Mouse (Mus musculus) limb, embryonic 11.5 days (tissue): ENCODE data around the gene Lrrc4c. TPM values are rescaled to one million over a fixed set of nuclear protein-coding genes. Genes with fewer than 3 reads are reported as not detected.

Source experiments
- ATAC-seq: fragments of 200-750 bp; cut with Nextera tagmentation; 2 replicates; pipeline ENCODE4 v1.8.0; 2017; ENCODE audit warnings: low read depth; ENCODE audit not compliant: insufficient number of reproducible peaks, low FRiP score, low TSS enrichment
- DNase-seq: peaks from one replicate; pipeline ENCODE4 v3.0.0-alpha.2; 2015; ENCODE audit warnings: low spot score
- H3K27ac ChIP-seq: fragments of 300-500 bp; sonication (generic); replicated peaks from 2 replicates; pipeline ENCODE4 v1.5.1; 2014; ENCODE audit warnings: low read depth, mild to moderate bottlenecking, low read length
- H3K27me3 ChIP-seq: fragments of 300-500 bp; sonication (generic); 2 replicates; pipeline ENCODE4 v1.6.1; 2014; ENCODE audit warnings: mild to moderate bottlenecking, low read length, mixed read lengths; ENCODE audit not compliant: control insufficient read depth, insufficient read depth
- H3K36me3 ChIP-seq: fragments of 300-500 bp; sonication (generic); 2 replicates; pipeline ENCODE4 v1.6.1; 2014; ENCODE audit warnings: mild to moderate bottlenecking, low read length, moderate library complexity, mixed read lengths; ENCODE audit not compliant: control insufficient read depth, insufficient read depth
- H3K4me1 ChIP-seq: fragments of 300-500 bp; sonication (generic); 2 replicates; pipeline ENCODE4 v1.6.1; 2014; ENCODE audit warnings: low read length, mixed read lengths; ENCODE audit not compliant: control insufficient read depth, insufficient read depth
- H3K4me2 ChIP-seq: fragments of 300-500 bp; sonication (generic); 2 replicates; pipeline ENCODE4 v1.6.1; 2014; ENCODE audit warnings: low read depth, mild to moderate bottlenecking, moderate library complexity; ENCODE audit not compliant: severe bottlenecking
- H3K4me3 ChIP-seq: fragments of 300-500 bp; sonication (generic); 2 replicates; pipeline ENCODE4 v1.5.1; 2014; ENCODE audit warnings: low read depth, low read length
- H3K9ac ChIP-seq: fragments of 300-500 bp; sonication (generic); 2 replicates; pipeline ENCODE4 v1.6.1; 2014; ENCODE audit warnings: mild to moderate bottlenecking, low read length
- H3K9me3 ChIP-seq: fragments of 300-500 bp; sonication (generic); 2 replicates; pipeline ENCODE4 v1.6.1; 2016; ENCODE audit warnings: low read length; ENCODE audit not compliant: control insufficient read depth
- WGBS: fragments of 180-500 bp; shearing (Covaris S2); extraction: QIAGEN DNeasy Blood & Tissue Kit; methylation state at CpG from one replicate; pipeline ENCODE4 v1.1.7; 2014; 5-methylcytosine and 5-hydroxymethylcytosine counted together
- polyA plus RNA-seq: library from polyadenylated mRNA; unstranded; fragments of >200 nt; fragmentation: Nextera tagmentation; extraction: Ambion mirVana; gene quantifications from 2 replicates; pipeline ENCODE4 v1.2.1, GENCODE M21; 2014

Lrrc4c gene
- polyA plus RNA-seq, 1 experiment from 2014 or later = 0.13 TPM

- Histone ChIP-seq H3K9me3 (no peaks in the 10 kb centered on the region), H3K36me3 (no peaks in the 10 kb centered on the region), H3K4me2 (no peak overlapping the region), H3K4me1 (no peaks in the 10 kb centered on the region), H3K27me3 (no peaks in the 10 kb centered on the region), H3K4me3 (no peak overlapping the region), H3K9ac (no peak overlapping the region), H3K27ac (no peak overlapping the region)
- 88% methylated on average over 3 of the region's 3 CpGs for WGBS
- DNase-seq (no peak), ATAC-seq (no peak)
These were observed 976.2 kb downstream of the Lrrc4c start for GRCm38 (mm10) chr2:97294216-97294615.

- no peak for ATAC-seq
- H3K4me1 ChIP-seq = no peaks in the 10 kb centered on the region
- no peak overlapping the region for H3K4me2 ChIP-seq
- no peak for DNase-seq
- no peaks in the 10 kb centered on the region for H3K36me3 ChIP-seq
- WGBS = 82% methylated on average over 2 of the region's 2 CpGs
- H3K27me3 ChIP-seq = no peaks in the 10 kb centered on the region
- no peak overlapping the region for H3K4me3 ChIP-seq
- no peak overlapping the region for H3K9ac ChIP-seq
- H3K27ac ChIP-seq = no peak overlapping the region
- H3K9me3 ChIP-seq = no peaks in the 10 kb centered on the region
These were observed 981.7 kb downstream of the Lrrc4c start for GRCm38 (mm10) chr2:97299704-97300103.

- H3K36me3 ChIP-seq = no peaks in the 10 kb centered on the region
- H3K27ac ChIP-seq = no peak overlapping the region
- no peak overlapping the region for H3K4me3 ChIP-seq
- no peak overlapping the region for H3K9ac ChIP-seq
- DNase-seq (no peak), ATAC-seq (no peak)
- WGBS = 83% methylated on average over 1 of the region's 1 CpGs
- H3K9me3 ChIP-seq = no peaks in the 10 kb centered on the region
- no peaks in the 10 kb centered on the region for H3K27me3 ChIP-seq
- no peak overlapping the region for H3K4me2 ChIP-seq
- H3K4me1 ChIP-seq = no peaks in the 10 kb centered on the region
These were observed 1000.0 kb downstream of the Lrrc4c start for GRCm38 (mm10) chr2:97318008-97318407.

- Histone ChIP-seq H3K27me3 (no peaks in the 10 kb centered on the region), H3K4me1 (no peaks in the 10 kb centered on the region), H3K4me3 (no peak overlapping the region), H3K27ac (no peak overlapping the region), H3K9ac (no peak overlapping the region), H3K4me2 (no peak overlapping the region), H3K9me3 (no peaks in the 10 kb centered on the region), H3K36me3 (no peaks in the 10 kb centered on the region)
- DNase-seq = no peak
- no peak for ATAC-seq
- 85% methylated on average over 1 of the region's 1 CpGs for WGBS
These were observed 1000.6 kb downstream of the Lrrc4c start for GRCm38 (mm10) chr2:97318536-97318935.

- Histone ChIP-seq H3K4me3 (no peak overlapping the region), H3K27me3 (no peaks in the 10 kb centered on the region), H3K9me3 (no peaks in the 10 kb centered on the region), H3K4me2 (no peak overlapping the region), H3K36me3 (no peaks in the 10 kb centered on the region), H3K9ac (no peak overlapping the region), H3K4me1 (no peaks in the 10 kb centered on the region), H3K27ac (no peak overlapping the region)
- no peak for DNase-seq
- 0 out of 2 replicates have a peak, but pooled peaks have one; percentile 13 for ATAC-seq
- 58% methylated on average over 1 of the region's 1 CpGs for WGBS
These were observed 1014.2 kb downstream of the Lrrc4c start for GRCm38 (mm10) chr2:97332084-97332682.

- ATAC-seq (no peak), DNase-seq (no peak)
- Histone ChIP-seq H3K4me2 (no peak overlapping the region), H3K9me3 (no peaks in the 10 kb centered on the region), H3K36me3 (no peaks in the 10 kb centered on the region), H3K9ac (no peak overlapping the region), H3K27ac (no peak overlapping the region), H3K4me1 (no peaks in the 10 kb centered on the region), H3K27me3 (no peaks in the 10 kb centered on the region), H3K4me3 (no peak overlapping the region)
- 80% methylated on average over 4 of the region's 4 CpGs for WGBS
These were observed 1021.7 kb downstream of the Lrrc4c start for GRCm38 (mm10) chr2:97339627-97340026.

GRCm38 (mm10) chr2:97361235-97361634 lies 1043.3 kb downstream of the Lrrc4c start:
- no peak overlapping the region for H3K27ac ChIP-seq
- H3K9me3 ChIP-seq = no peaks in the 10 kb centered on the region
- H3K36me3 ChIP-seq = no peaks in the 10 kb centered on the region
- 90% methylated on average over 2 of the region's 2 CpGs for WGBS
- no peaks in the 10 kb centered on the region for H3K27me3 ChIP-seq
- ATAC-seq (no peak), DNase-seq (no peak)
- H3K9ac ChIP-seq = no peak overlapping the region
- H3K4me1 ChIP-seq = no peaks in the 10 kb centered on the region
- H3K4me3 ChIP-seq = no peak overlapping the region
- H3K4me2 ChIP-seq = no peak overlapping the region

GRCm38 (mm10) chr2:97369978-97370377 lies 1052.0 kb downstream of the Lrrc4c start:
- no peak overlapping the region for H3K9ac ChIP-seq
- H3K4me3 ChIP-seq = no peak overlapping the region
- no peaks in the 10 kb centered on the region for H3K27me3 ChIP-seq
- DNase-seq = no peak
- 83% methylated on average over 3 of the region's 3 CpGs for WGBS
- no peak overlapping the region for H3K4me2 ChIP-seq
- no peaks in the 10 kb centered on the region for H3K36me3 ChIP-seq
- H3K9me3 ChIP-seq = no peaks in the 10 kb centered on the region
- no peak for ATAC-seq
- H3K4me1 ChIP-seq = no peaks in the 10 kb centered on the region
- H3K27ac ChIP-seq = no peak overlapping the region

GRCm38 (mm10) chr2:97391437-97391836 lies 1073.5 kb downstream of the Lrrc4c start:
- ATAC-seq (no peak), DNase-seq (no peak)
- H3K4me3 ChIP-seq = no peak overlapping the region
- no peak overlapping the region for H3K4me2 ChIP-seq
- no peaks in the 10 kb centered on the region for H3K27me3 ChIP-seq
- no peak overlapping the region for H3K9ac ChIP-seq
- H3K4me1 ChIP-seq = no peaks in the 10 kb centered on the region
- H3K36me3 ChIP-seq = no peaks in the 10 kb centered on the region
- no peak overlapping the region for H3K27ac ChIP-seq
- H3K9me3 ChIP-seq = no peaks in the 10 kb centered on the region
- WGBS = 73% methylated on average over 3 of the region's 3 CpGs
